Mouse (Mus musculus) CH12.LX (cell line): Measurements from ENCODE around the gene Rpn1.

Source experiments
- BHLHE40 ChIP-seq: IDR thresholded peaks from 2 replicates; pipeline ENCODE4 v1.6.1; 2011; ENCODE audit warnings: mild to moderate bottlenecking, low read depth, low read length, improper control_type of control experiment
- CHD2 ChIP-seq: IDR thresholded peaks from 2 replicates; pipeline ENCODE4 v1.6.1; 2011; ENCODE audit warnings: low read length, improper control_type of control experiment
- CTCF ChIP-seq, 2 experiments: IDR thresholded peaks in 1 of 2; conservative IDR thresholded peaks in 1 of 2; 2 replicates each; pipeline ENCODE4 v1.5.1; 2011 to 2012; ENCODE audit warnings: low read depth in 2 of 2, low read length in 2 of 2, improper control_type of control experiment in 1 of 2, inconsistent platforms in 1 of 2, mild to moderate bottlenecking in 1 of 2, moderate library complexity in 1 of 2
- EP300 ChIP-seq: IDR thresholded peaks from 2 replicates; pipeline ENCODE4 v1.6.1; 2011; ENCODE audit warnings: low read length, improper control_type of control experiment
- MAFK ChIP-seq: IDR thresholded peaks from 2 replicates; pipeline ENCODE4 v1.6.1; 2011; ENCODE audit warnings: low read length, improper control_type of control experiment; ENCODE audit not compliant: insufficient replicate concordance
- MAX ChIP-seq: IDR thresholded peaks from 2 replicates; pipeline ENCODE4 v1.6.1; 2011; ENCODE audit warnings: low read length, improper control_type of control experiment
- MEF2A ChIP-seq: IDR thresholded peaks from 2 replicates; pipeline ENCODE4 v1.6.1; 2014; ENCODE audit warnings: low read depth, mild to moderate bottlenecking, inconsistent platforms, low read length, improper control_type of control experiment, borderline replicate concordance
- POLR2A ChIP-seq: IDR thresholded peaks from 2 replicates; pipeline ENCODE4 v1.6.1; 2011; ENCODE audit warnings: low read depth, mild to moderate bottlenecking, improper control_type of control experiment, low read length
- POLR2AphosphoS2 ChIP-seq: IDR thresholded peaks from 2 replicates; pipeline ENCODE4 v1.6.1; 2011; ENCODE audit warnings: low read depth, low read length, improper control_type of control experiment
- SIN3A ChIP-seq: IDR thresholded peaks from 2 replicates; pipeline ENCODE4 v1.6.1; 2012; ENCODE audit warnings: low read length, improper control_type of control experiment, inconsistent platforms
- UBTF ChIP-seq: IDR thresholded peaks from 2 replicates; pipeline ENCODE4 v1.6.1; 2012; ENCODE audit warnings: low read depth, mild to moderate bottlenecking, inconsistent platforms, low read length, improper control_type of control experiment, moderate library complexity

DNA sequence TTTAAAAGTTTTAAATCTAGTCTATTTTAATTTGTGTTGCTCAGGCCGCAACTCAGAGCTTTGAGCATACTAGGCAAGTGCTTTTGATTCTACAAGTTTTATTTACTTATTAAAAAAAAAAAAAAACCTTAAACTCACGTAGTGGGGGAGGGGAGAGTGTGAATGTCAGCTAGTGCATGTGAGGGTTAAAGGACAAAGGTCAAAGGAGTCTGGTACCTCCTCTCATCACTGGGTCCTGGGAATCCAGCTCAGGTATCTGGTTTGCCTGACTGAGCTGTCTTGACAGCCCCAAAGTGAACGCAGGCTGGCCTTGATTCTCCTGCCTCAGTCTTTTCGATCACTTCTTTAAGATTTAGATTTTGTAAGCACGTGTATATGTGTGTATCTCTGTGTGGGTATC is 28.6 kb upstream of the Rpn1 start:
- TF ChIP-seq UBTF (no peak), CTCF (conservative IDR thresholded peaks at IDR 0.05 in 1 of 2, IDR thresholded peaks at IDR 0.05 in 1 of 2; ENCODE audit: low read depth in 2 of 2, low read length in 2 of 2) (no peak), SIN3A (no peak), EP300 (no peak), POLR2A (no peak), POLR2AphosphoS2 (no peak), MAFK (no peak), MEF2A (no peak), MAX (no peak), BHLHE40 (no peak), CHD2 (no peak)
